Mouse (Mus musculus) neutrophil, adult 59 days (primary cell): Measurements from ENCODE around the gene Scgb2b18. TPM values are rescaled to one million over a fixed set of nuclear protein-coding genes. Genes with fewer than 3 reads are reported as not detected.

Source experiments
- total RNA-seq, 2 experiments: library from RNA; stranded (reverse); gene quantifications; 1 replicate in 1 of 2; 2 replicates in 1 of 2; pipeline ENCODE4 v1.2.4; 2023

Scgb2b18 gene
- total RNA-seq: not detected

GRCm38 (mm10) chr7:33173764-33174163, at the start of gene Scgb2b18:
Scgb2b18 (minus strand) TSS chr7:33173864.

GRCm38 (mm10) chr7:33185268-33185667, 11.6 kb upstream of the Scgb2b18 start, which contains the start of gene Scgb1b18:
Scgb1b18 (plus strand) TSS chr7:33185568.

Other genes with a start within 250 kb of the Scgb2b18 start
- gene Scgb2b17, start 117.3 kb downstream of the Scgb2b18 start, total RNA-seq: not detected
- not detected for gene Scgb1b17, start 110.4 kb downstream of the Scgb2b18 start, total RNA-seq
- gene Scgb1b18, start 11.7 kb upstream of the Scgb2b18 start, total RNA-seq: not detected
- gene Scgb2b19, start 106.5 kb upstream of the Scgb2b18 start, total RNA-seq: not detected
- gene Scgb1b19, start 113.4 kb upstream of the Scgb2b18 start, total RNA-seq: not detected
- not detected for gene Scgb2b20, start 192.5 kb upstream of the Scgb2b18 start, total RNA-seq
- gene Scgb1b20, start 199.4 kb upstream of the Scgb2b18 start, total RNA-seq: not detected